Mouse (Mus musculus) adipocyte (in vitro differentiated cells): ENCODE results near the gene Mok.
A peak's percentile ranks its signal among the peaks of the same experiment; 100 is the strongest.

Source experiments
- DNase-seq: peaks from one replicate; pipeline ENCODE4 v3.0.0-alpha.2; 2016; ENCODE audit warnings: low spot score

Mok gene

DNA sequence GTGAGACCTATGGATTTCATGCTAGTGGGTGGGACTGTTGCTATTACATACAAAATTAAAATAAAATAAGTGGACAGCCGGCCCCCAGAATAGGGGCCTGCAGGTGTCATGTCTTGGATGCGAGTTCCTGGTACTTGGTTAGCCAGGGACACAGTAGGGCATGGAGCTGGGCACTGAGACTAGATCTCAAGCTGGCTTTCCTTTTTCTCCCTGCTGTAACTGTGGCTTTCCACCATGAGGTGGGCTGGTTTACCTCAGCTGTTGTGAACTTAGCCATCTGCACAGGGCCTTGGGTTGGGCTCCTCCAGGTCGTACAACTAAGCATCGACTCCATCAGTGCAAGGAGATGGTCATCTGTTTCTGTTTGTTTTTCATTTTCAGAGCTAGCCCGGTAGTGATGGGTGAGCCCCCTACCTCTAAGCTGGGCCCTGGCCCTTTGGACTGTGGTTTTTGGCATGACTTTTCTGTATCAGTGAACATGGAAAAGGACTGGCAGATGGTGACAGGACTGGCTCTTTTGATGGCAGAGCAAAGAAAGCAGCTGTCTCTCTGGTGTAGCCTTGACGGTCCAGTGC is 5.5 kb upstream of the Mok start:
- DNase-seq: no peak

- peak; percentile 97 for DNase-seq
These were observed 4.6 kb upstream of the Mok start for GRCm38 (mm10) chr12:110845131-110845880.

DNA sequence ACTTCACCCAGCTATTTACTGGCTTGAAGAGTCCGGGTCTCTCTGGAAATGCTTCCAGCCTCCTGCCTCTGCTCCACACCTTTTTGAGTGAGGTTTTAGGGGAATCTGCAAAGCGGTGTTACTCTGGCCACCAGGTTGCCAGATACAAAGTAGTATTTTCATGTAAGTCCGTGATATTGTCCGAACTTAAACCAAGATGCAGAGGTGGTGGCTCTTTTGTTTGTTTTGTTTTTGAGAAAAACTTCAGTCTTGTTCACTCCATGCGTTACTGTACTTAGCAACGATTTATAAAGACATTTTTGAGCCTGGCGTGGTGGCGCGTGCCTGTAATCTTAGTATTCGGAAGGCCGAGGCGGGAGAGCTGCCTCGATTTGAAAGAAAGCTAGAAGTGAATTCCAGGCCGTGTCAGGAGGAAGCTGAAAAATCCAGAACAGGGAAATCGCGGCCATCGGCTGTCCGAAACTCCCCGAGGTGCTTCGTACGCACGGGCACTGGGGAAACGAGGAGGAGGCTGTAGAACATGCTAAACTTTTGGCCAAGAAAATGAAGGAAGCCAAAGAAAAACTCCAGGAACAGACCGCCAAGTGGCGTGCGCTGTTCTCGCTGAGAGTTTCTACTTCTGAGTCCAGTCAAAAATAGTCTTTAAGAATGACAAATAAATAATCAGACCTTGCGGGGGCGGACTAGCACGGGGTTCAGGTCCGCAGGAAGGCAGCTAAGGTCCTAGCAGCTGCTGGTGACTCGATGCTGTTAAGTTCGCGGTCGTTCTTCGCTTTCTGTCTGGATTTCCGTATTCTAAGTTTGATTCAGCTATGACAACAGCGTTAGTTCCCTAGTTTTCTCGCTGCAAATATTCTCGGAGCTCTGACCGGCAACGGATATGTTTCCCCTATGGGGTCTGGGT is 3.7 kb upstream of the Mok start:
- no peak for DNase-seq

DNA sequence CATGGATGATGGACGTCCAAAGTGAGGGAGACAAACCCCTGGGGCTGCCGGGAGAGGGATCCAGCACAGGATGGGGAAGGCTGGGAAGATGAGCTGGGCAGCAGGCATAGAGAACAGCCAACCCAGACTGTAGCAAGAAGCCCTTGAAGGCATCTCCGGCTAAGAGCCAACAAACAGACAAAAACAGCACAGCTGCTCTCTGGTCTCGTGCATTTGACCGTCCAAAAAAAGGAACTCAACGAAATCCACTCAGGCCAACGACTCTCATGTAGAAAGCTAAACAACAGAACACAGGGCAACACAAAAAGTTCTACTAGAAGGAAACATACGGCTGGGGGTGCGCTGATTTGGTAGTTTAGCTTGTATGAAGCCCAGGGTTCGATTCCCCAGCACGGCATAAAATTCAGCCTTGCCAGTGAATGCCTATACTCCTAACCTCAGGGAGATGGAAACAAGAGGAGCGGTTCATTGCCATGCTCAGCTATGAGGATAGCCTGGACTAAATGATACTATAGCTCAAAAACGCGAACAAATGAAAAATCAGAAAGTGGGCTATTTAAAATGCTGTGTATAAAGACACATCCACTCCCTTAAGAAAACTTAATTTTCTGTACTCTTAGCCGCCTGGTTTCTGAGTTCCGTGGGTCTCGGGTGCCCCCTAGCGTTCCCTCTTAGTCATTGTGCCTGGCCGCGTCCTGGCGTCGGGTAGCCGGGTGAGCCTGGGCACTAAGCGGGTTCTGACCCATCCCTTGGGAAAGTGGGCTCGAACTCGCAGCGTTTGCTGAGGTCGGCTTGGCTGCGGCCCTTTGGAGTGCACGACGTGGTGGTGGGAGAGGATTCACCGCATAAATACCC is 2.7 kb upstream of the Mok start:
- DNase-seq: peak; percentile 87

DNA sequence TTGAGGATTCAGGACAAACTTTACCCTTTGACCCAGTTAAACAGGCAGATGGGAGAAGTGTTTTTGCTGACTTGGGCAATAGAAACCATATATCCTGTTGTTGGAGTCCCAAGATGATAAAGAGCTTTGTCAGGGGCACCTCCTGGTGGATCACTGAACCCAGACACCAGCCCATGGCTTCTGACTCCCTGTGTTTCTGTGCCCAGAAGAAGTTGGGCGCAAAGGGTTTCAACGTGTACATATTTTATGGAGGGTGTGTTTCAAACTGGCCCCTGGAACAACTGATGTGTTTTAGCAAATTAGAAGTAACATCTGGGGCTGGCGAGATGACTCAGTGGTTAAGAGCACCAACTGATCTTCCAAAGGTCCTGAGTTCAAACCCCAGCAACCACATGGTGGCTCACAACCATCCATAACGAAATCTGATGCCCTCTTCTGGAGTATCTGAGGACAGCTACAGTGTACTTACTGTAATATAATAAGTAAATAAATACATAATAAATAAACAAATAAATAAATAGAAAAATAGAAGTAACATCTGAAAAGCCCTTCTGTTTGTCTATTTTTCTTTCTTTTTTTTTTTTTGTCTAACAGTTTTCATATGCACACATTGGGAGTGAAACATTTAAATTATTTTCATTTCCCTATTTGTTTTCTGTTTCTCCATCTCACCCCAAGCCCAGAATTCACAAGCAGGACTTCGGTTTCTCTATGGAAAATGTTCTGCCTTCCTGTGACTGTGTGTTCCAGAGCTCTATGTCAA is 1.2 kb upstream of the Mok start:
- no peak for DNase-seq

DNA sequence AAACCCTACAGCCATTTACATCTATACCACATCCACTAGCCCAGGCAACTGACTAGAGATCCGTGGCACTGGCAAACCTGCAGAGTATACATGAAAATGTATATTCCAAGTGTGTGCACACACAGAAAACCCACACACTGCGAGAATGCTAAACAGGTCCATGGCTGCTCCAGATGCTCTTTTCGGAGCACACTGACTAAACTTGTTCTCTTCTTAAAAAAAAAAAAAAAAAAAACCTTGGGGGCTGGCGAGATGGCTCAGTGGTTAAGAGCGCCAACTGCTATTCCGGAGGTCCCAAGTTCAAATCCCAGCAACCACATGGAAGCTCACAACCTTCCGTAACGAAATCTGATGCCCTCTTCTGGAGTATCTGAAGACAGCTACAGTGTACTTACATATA is 2.9 kb downstream of the Mok start:
- DNase-seq: no peak

DNA sequence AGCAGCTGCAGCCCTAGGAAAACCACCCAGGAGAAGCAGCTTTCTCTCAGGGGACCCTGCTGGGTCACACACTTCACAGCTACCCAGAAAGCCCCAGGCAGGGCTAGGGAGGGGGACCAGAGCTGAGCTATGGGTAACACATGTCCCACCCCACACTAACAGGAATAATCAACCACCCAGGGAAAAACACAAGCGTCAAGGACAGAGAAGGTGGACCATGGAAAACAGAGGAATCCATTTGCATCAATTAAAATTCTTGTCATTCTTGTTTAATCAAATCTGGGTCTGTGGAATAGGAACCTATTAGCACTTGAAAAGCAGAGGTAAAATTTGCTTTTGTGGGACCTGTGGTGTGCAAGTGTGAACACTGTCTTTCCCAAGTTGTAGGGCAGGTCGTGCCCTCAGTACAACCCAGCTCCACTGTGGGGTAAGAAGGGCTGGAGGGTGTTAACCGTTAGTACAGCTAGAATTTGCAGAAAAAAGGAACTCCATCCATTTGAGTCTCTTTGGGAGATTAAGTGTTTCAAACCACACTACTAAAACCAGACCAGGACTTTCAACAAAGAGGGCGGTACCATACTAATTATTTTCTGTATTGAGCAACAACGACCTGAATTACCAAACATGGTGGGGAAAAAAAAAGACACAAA is 3.4 kb downstream of the Mok start:
- no peak for DNase-seq

DNA sequence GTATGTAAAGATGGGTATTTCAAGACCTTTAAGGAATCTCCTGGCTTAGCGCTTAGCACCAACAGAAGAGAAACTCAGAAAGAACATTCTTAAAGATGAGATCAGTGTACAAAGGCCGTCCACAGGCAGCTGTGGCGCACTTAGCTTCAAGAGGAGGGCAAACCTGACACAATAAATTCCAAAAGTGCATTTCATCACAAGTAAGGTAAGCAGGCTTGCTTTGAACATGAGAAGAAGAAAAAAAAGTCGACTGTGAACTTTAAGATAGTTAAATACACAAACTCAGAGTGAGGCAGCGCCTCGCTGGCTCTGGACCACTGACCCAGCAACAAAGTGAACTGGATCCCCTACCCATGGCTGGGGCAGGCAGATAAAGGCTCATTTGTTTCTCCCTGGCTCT is 4.0 kb downstream of the Mok start:
- DNase-seq: no peak

DNA sequence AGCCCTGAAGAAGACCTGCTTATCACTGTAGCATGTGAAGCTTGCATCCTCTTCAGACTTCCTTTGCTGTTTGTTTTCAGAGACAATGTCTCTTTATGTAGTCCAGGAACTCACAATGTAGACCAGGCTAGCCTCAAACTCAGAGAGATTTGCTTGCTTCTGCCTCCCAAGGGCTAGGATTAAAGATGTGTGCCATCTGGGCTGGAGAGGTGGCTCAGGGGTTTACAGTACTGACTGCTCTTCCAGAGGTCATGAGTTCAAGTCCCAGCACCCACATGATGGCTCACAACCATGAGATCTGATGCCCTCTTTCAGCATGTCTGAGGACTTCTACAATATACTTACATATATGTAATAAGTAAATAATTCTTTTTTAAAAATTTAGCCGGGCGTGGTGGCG is 5.6 kb downstream of the Mok start:
- DNase-seq: no peak

DNA sequence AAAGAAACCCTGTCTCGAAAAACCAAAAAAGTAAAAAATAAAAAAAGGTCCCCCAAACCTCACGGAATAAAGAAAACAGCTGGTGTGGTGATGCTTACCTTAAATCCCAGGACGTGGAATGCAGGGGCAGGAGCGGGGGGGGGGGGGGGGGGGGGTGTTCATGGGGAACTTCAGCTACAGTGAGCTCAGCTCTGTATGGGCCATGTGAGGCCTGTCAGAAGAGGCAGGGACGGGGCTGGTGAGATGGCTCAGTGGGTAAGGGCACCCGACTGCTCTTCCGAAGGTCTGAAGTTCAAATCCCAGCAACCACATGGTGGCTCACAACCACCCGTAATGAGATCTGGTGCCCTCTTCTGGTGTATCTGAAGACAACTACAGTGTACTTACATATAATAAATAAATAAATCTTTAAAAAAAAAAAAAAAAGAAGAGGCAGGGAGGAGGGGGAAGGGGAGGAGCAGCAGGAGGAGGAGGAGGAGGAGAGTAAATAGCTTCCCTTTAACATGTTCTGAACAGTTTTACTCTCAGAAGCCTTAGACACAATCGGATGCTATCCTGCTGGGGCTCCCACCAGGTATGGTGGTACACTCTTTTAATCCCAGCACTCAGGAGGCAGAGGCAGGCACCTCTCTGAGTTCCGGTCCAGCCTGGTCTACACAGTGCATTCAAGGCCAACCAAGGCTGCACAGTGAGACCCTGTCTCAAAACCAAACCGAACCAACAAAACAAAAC is 10.3 kb downstream of the Mok start:
- DNase-seq: no peak

GRCm38 (mm10) chr12:110828908-110829307 is 11.8 kb downstream of the Mok start:
- no peak for DNase-seq

GRCm38 (mm10) chr12:110822366-110822765 is 18.4 kb downstream of the Mok start:
- no peak for DNase-seq

DNA sequence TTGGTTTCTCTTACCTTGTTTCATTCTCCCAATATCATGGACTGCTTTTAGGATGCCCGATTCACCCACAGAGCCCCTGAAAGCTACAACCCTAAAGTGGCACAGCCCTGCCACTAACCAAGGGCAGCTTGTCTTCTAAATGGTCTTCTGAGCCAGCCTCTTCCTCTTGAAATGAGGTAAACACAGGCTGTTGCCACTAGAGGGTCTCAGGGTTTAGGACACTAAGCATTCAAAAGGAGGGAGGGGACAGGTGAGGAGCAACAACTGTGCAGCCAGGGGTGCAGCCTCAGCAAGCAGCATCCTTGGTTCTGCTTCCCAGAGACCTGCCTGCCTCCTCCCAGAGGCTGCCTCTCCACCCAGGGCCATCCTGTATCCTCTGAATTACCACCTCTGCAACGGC is 19.0 kb downstream of the Mok start:
- no peak for DNase-seq

DNA sequence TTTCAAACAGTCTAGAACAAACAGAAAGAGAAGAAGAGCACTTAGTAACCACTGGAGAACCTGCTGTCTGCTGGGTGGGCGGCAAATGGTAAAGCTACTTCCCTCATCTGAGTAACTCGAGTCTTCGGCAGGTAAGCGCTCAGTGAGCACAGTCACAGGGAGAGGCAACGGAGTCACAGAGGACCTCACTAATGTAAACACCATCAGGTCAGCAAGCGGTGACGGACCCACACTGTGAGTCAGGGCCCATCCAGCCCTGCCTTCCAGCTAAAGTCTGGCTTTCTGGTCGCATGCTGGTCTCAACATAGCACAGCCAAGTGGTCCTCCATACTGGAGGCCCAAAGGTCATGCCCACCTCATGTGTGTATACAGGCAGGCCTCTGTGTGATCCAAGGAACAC is 21.4 kb downstream of the Mok start:
- no peak for DNase-seq

DNA sequence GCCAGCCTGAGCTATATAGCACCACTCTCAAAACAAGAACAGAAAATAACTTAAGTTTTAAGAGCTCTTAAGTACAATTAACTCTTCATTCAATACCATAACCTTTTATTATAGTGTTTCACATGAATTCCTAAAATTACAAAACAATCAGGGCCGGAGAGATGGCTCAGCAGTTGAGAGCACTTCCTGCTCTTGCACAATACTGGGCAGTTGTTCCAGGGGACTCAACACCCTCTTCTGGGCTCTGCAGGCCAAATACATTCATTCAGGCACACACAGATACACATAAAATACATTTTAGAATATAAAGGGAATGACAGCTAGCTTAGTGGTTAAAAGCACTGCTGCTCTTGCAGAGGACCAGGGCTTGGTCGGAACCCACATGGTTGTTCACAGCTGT is 23.9 kb downstream of the Mok start:
- DNase-seq: peak; percentile 47

- no peak for DNase-seq
These were observed 25.8 kb downstream of the Mok start for GRCm38 (mm10) chr12:110814924-110815323.

DNA sequence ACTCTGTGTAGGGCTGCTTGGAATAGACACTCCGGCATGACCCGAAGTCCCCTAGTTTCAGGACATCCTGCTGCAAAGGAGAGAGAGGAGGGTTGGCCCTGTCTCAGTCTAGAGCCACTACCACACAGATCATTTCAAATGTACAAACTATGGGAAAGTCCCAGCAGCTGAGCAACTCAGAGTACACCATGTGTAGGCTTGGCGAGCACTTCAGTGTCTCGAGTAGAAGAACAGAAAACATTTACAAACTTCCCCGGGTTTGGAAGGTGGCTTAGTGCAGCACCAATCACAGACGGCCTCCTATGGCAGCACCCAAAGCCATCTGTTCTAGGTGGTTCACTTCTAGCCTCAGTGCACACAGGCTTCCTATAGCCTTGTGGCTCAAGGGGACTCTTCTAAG is 27.1 kb downstream of the Mok start:
- no peak for DNase-seq

GRCm38 (mm10) chr12:110813132-110813531 is 27.6 kb downstream of the Mok start:
- no peak for DNase-seq

DNA sequence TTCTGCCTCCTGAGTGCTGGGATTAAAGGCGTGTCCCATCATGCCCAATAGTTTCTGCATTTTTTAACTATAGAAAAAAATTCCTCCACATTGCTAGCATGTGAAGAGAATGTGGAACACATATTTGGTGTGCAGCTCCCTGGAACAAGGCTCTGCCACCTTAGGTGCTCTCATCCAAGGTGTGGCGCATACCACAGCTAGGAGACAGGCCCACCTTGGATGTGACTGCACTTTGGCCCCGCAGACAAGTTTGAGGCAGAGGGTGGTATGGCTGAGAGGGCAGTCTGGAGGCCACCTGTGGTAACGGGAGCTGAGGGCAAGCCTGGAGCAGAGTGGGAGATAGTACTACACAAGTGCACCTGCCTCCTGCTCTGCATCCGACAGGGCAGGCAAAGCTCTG is 31.9 kb downstream of the Mok start:
- DNase-seq: no peak

DNA sequence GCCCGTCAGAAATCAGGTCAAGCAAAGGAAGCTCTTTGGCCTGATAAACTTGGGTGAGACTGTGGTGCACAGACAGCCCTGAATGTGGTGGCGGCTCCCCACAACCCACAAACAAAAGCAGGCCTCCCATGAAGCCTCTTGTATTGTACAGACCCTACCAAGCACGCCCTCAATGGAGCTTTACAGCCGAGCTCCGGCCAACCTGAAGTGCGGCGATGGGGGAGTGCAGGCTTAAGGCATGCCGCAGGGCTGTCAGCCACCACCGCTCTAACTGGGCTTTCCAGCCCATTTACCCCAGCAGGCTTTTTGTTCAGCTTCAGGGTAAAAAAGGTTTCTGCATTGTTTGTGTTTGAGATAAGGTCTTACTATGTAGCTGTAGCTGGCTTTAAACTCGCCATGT is 32.3 kb downstream of the Mok start:
- no peak for DNase-seq
